Mouse (Mus musculus) right cerebral cortex, adult 2 months (tissue): ENCODE results near the gene Olfr575.
A peak's percentile ranks its signal among the peaks of the same experiment; 100 is the strongest.

Experiments
- DNase-seq, 2 experiments: peaks; one replicate each; pipeline ENCODE4 v3.0.0; 2021 to 2022; ENCODE audit warnings: low spot score in 2 of 2

Olfr575 gene

DNA sequence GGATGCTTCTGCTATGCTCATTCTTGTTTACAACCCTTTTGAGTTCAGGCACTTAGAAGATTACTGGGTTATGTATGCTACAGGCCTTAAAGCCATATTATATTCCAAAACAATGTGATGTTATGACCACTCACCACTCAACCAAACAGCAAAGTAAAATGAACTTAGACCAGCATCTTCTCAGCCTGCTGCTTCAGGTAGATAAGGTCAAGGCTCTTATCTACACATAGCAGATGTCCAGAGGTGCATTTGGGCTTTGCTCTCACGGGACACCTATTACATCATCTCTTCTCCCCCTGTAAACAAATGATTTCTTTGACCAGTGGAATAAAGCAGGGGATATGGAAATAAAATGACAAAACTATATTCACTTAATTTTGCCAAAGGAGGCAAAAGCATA lies at the start of gene Olfr575:
Gene Olfr575 (minus strand): TSS at position 183 of the 400 bp plus-strand sequence.
- no peak for DNase-seq

- no peak for DNase-seq
These were observed 30.6 kb upstream of the Olfr575 start, which contains the start of gene Olfr578 for GRCm38 (mm10) chr7:102989224-102989623. TSS of gene Olfr578 (minus strand) at chr7:102989324.

- DNase-seq = peak in 1 of 2 experiments; percentile 1
These were observed 17.3 kb upstream of the Olfr575 start, which contains the start of gene Olfr577 for GRCm38 (mm10) chr7:102975843-102976242. TSS of gene Olfr577 (minus strand) at chr7:102975943.

- DNase-seq = no peak
These were observed 15.8 kb upstream of the Olfr575 start for GRCm38 (mm10) chr7:102974399-102974798.

GRCm38 (mm10) chr7:102962360-102962759 lies 3.8 kb upstream of the Olfr575 start, which contains the start of gene Olfr576:
TSS of gene Olfr576 (plus strand) at chr7:102962660.
- DNase-seq = no peak

- DNase-seq = no peak
These were observed 438 bp downstream of the Olfr575 start for GRCm38 (mm10) chr7:102958137-102958536.

GRCm38 (mm10) chr7:102950732-102951131 lies 7.8 kb downstream of the Olfr575 start:
- DNase-seq = no peak

DNA sequence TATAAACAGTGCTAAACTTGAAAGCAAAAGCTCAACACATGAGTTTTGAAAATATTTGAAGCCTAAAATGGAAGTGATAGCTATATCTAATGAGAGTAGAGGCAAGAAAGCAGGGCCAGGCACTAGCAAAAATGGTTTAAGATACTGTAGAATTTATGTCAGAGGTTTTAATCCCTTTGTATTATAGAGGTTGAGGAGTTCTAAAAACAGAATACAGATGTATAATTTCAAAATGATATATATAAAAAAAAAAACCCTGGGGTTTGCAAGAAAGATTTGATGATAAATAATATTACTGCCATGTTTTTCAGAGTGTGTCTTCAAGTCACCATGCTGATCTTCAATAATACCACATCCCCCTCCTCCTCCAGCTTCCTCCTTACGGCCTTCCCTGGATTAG lies 10.4 kb downstream of the Olfr575 start, which contains the start of gene Olfr574:
Gene Olfr574 (plus strand): TSS at position 301 of the 400 bp plus-strand sequence.
- no peak for DNase-seq

DNA sequence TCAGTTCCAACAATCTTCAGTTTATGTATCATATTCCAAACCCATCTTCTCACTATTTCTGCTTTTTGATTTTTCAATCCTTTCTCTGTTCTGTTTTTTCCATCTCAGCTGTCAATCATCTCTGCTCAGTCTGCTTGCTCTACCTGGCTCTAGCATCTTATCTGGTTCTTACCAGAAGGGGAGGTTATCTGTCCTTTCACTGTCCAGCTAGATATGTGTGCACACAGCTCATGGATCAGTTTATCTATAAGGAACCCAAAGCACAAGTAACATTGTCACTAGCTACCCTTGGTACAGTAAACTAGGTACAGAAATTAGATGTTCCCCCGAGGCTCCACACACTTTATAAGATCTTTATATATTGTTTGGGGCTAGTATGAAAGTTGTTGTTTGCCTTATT lies 15.2 kb downstream of the Olfr575 start:
- DNase-seq = no peak

GRCm38 (mm10) chr7:102942475-102942874 lies 16.1 kb downstream of the Olfr575 start, which contains the start of gene Olfr573-ps1:
TSS of gene Olfr573-ps1 (minus strand) at chr7:102942575.
- no peak for DNase-seq

DNA sequence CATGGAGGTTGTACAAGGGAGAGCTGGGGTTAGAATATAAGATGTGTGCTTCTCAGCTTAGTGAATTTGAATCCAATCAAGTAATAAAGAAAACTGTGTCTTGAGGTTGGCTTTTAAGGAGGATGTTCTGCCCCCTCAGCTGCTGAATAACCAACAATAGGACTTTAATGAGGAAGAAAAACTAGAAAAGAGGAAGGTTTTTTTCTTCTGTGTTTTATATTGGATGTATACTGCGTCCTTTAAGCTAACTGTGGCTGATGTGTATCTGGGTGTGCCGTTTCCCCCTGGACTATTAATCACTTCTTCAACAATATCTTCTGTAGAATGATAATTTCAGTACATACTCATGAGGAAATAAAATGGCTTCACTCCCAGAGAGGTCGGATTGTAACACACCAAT lies 31.5 kb downstream of the Olfr575 start:
- DNase-seq = no peak

DNA sequence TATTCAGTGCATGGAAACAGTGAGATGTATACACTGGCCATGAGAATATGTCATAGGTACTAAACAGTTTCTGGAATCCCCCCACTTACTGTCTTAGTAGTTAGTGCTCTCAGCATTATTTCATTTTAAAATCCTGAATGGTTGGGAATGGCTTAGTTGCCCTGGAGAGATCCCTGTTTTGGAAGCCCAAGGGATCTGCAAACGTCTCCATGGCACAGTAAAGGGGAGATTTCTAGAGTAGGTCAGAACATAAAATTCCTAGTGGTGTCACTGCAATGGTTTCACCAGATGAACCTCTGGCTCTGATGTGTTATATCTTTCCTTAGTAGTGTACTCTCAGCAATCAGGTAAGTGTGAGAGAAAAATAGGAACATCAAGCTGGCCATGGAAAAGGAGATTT lies 34.5 kb downstream of the Olfr575 start, which contains the start of gene Olfr572:
Gene Olfr572 (plus strand): TSS at position 301 of the 400 bp plus-strand sequence.
- DNase-seq = no peak

DNA sequence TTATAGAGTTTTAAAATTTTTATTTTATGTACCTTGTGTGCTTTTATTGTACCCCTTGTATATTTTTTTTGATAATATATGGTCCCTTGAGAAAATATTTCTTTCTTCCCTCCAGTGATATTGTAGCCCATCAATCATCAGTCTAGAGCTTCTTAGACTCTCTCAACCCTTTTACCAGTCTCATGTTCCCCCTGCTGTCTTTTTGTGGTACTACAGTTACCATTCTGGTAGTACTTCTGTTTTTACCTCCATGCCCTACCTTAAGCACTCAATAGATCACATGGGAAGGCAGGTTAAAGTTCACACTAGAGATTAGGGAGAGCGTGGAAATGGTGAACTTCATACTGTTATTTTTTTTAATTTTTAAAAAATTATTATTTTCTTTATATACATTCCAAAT lies 38.9 kb downstream of the Olfr575 start:
- peak in 1 of 2 experiments; percentile 37 for DNase-seq

DNA sequence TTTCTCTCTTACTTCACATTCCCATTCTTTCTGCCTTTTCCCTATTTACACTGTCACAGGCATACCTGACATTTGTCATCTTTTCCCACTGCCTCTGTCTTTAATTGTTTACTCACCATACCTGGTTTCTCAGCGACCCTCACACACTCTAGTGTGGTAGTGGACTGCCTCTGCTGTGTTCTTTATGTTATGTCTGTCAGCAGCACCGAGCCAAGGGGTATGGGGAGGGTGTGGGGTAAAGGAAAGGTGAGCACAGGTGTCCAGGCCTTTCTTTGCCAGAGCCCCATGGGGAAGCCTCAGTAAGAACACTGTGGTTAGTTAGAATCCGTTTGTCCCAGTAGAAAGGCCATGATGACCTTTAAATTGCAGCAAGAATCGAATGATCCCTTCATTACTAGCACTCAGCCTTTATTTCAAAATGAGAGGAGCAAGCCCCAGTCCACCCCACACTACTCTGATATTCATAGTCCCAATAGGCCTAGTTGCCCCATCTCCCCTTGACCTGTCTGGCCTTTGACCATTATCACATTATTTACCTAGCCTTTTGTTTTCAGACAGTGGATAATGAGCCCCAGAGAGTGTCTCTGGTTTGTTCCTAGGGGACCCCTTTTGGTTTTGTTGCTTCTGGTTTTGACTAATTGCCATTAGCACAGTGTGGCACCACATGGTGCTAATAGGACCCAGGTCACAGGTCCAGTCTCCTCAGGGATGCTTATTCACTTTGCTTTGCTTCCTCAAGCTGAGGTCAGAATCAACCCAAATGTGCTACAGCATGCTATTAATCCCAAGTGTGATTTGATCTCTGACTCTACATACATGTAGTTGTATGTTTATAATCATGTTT lies 41.3 kb downstream of the Olfr575 start, which contains the start of gene Olfr571:
Gene Olfr571 (minus strand): TSS at position 505 of the 844 bp plus-strand sequence.
- DNase-seq = no peak

DNA sequence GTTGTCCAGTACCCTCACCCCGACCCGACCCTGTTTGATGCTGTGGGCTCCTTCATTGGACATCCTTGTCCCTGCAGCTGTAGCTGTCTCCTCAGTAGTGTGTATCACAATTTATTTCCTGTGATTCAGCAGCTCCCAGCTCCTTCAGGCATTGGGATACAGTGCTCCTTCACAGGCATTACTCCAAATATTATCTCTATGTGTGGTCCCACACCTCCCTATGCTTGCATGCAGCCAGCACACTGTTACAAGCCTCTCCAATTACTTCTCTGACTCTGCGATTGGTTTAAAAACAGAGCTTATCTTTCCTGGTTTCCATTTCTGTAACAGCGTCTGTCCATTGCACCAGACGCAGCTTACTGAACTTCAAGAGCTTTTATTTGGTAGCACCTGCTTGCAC lies 42.2 kb downstream of the Olfr575 start:
- DNase-seq = no peak

- DNase-seq = no peak
These were observed 43.3 kb downstream of the Olfr575 start for GRCm38 (mm10) chr7:102915261-102915660.
